Mouse (Mus musculus): ENCODE results near the gene Vmn2r124. TPM values are rescaled to one million over a fixed set of nuclear protein-coding genes. Genes with fewer than 3 reads are reported as not detected.
"Not testable (repeated sequence)": the region's sequence is repeated elsewhere in the genome, so short reads cannot be mapped to it uniquely, and the experiment has no call there.

Vmn2r124 gene
- not detected in 2 replicates for polyA plus RNA-seq (2014; fragmentation: Nextera tagmentation; extraction: Ambion mirVana)

DNA sequence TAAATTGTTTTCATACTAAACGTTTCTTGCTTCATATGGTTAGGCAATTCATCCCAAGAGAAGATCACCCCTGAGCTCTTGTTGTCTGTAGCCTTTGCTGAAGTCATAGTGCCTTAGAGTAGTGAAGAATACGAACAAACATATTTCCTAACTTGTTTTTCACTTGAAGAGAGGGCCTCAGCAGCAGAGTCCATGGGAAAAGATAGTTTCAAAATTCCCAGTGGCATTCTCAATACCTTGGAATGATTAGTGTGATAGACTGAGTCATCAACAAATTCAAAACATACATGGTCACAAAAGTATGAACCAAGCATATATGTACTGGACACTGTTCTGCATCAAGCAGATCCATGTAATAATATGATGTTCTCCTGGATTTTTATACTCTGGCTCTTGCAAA, at the start of gene Vmn2r124:
Vmn2r124 (plus strand) TSS at position 301 of the 400 bp plus-strand sequence.
- no peaks in the 10 kb centered on the region for H3K9me3 ChIP-seq (ENCODE audit: control insufficient read depth, low read length)
- no peak within 1 kb of the TSS for H3K9ac ChIP-seq (ENCODE audit: low read depth, low read length)
- no peak for ATAC-seq (ENCODE audit: low FRiP score, low TSS enrichment)
- no peaks in the 10 kb centered on the region for H3K4me1 ChIP-seq (ENCODE audit: control insufficient read depth, insufficient read depth, low read length)
- no peaks in the 10 kb centered on the region for H3K36me3 ChIP-seq (ENCODE audit: control insufficient read depth, insufficient read depth, low read length)
- H3K27me3 ChIP-seq (ENCODE audit: control insufficient read depth, insufficient read depth, low read length), result no peaks in the 10 kb centered on the region
- H3K4me2 ChIP-seq (replicated peaks; ENCODE audit: low read depth, low read length), result no peak within 1 kb of the TSS
- WGBS, result 51% methylated on average over 2 of the region's 2 CpGs
- no peak within 1 kb of the TSS for H3K4me3 ChIP-seq (ENCODE audit: low read length)
- no peak within 1 kb of the TSS for H3K27ac ChIP-seq (ENCODE audit: low read depth, low read length)

DNA sequence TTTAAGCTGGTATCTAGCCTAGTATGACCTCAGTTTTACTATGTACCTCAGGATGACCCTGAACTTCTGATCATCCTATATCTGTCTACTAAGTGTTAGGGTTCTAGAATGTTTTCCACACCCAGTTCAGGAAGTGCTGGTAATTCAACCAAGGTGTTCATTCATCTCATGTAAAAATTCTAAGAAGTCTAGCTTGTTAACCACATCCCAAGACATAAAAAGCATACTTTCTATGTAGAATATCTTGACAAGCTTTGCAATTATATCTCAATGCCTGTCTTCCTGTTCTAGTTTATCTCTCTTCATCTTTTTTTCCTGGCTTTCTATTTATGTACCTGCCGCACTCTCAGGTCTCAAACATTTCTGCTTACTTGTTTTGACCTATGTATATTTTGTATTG, 44.5 kb upstream of the Vmn2r124 start:
- Histone ChIP-seq H3K4me1 (ENCODE audit: control insufficient read depth, insufficient read depth, low read length) (no peaks in the 10 kb centered on the region), H3K27me3 (ENCODE audit: control insufficient read depth, insufficient read depth, low read length) (no peaks in the 10 kb centered on the region), H3K27ac (ENCODE audit: low read depth, low read length) (no peak overlapping the region), H3K9ac (ENCODE audit: low read depth, low read length) (no peak overlapping the region), H3K4me3 (ENCODE audit: low read length) (no peak overlapping the region), H3K4me2 (replicated peaks; ENCODE audit: low read depth, low read length) (no peak overlapping the region), H3K36me3 (ENCODE audit: control insufficient read depth, insufficient read depth, low read length) (no peaks in the 10 kb centered on the region), H3K9me3 (ENCODE audit: control insufficient read depth, low read length) (no peaks in the 10 kb centered on the region)
- WGBS, result 93% methylated on average over 1 of the region's 1 CpGs
- no peak for ATAC-seq (ENCODE audit: low FRiP score, low TSS enrichment)

DNA sequence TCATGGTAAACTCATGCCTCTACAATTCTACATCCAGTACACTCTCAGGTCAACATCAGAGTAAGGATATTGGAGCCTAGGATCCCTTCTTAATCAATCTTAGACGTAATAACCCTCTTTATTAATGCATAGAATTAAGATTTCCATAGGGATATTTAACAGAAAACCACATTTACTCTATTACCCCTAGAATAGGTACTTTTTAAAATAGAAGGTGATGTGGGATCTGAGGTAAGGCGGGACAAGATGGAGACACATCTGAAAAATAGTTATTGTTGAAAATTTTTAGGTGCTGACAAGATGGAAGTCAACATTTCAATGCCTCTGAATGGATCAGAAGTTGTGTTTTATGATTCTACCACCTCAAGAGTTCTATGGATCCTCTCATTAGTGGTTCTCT, 27.8 kb upstream of the Vmn2r124 start, which contains the start of gene Fpr-rs4:
Fpr-rs4 (plus strand) TSS at position 301 of the 400 bp plus-strand sequence.
- Histone ChIP-seq H3K4me1 (ENCODE audit: control insufficient read depth, insufficient read depth, low read length) (no peaks in the 10 kb centered on the region), H3K9me3 (ENCODE audit: control insufficient read depth, low read length) (no peaks in the 10 kb centered on the region), H3K27me3 (ENCODE audit: control insufficient read depth, insufficient read depth, low read length) (no peaks in the 10 kb centered on the region), H3K36me3 (ENCODE audit: control insufficient read depth, insufficient read depth, low read length) (no peaks in the 10 kb centered on the region), H3K27ac (ENCODE audit: low read depth, low read length) (no peak within 1 kb of the TSS), H3K4me2 (replicated peaks; ENCODE audit: low read depth, low read length) (no peak within 1 kb of the TSS), H3K4me3 (ENCODE audit: low read length) (no peak within 1 kb of the TSS), H3K9ac (ENCODE audit: low read depth, low read length) (no peak within 1 kb of the TSS)
- 55% methylated on average over 2 of the region's 2 CpGs for WGBS
- ATAC-seq (ENCODE audit: low FRiP score, low TSS enrichment), result no peak

DNA sequence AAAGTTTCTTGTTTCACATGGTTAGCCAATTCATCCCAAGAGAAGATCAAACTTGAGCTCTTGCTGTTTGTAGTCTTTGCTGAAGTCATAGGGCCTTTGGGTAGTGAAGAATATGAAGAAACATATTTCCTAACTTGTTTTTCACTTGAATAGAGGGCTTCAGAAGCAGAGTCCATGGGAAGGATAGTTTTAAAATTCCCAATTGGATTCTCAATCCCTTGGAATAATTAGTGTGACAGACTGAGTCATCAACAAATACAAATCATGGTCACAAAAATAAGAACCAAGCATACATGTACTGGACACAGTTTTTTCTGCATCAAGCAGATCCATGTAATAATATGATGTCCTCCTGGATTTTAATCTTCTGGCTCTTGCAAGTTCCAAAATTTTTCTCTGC, 35.5 kb downstream of the Vmn2r124 start, which contains the start of gene Vmn2r91:
Vmn2r91 (plus strand) TSS at position 301 of the 400 bp plus-strand sequence.
- not testable (repeated sequence) for H3K27ac ChIP-seq (ENCODE audit: low read depth, low read length); H3K36me3 ChIP-seq (ENCODE audit: control insufficient read depth, insufficient read depth, low read length); H3K9me3 ChIP-seq (ENCODE audit: control insufficient read depth, low read length); H3K27me3 ChIP-seq (ENCODE audit: control insufficient read depth, insufficient read depth, low read length); H3K4me3 ChIP-seq (ENCODE audit: low read length); H3K4me1 ChIP-seq (ENCODE audit: control insufficient read depth, insufficient read depth, low read length); H3K4me2 ChIP-seq (replicated peaks; ENCODE audit: low read depth, low read length); H3K9ac ChIP-seq (ENCODE audit: low read depth, low read length); ATAC-seq (ENCODE audit: low FRiP score, low TSS enrichment)

DNA sequence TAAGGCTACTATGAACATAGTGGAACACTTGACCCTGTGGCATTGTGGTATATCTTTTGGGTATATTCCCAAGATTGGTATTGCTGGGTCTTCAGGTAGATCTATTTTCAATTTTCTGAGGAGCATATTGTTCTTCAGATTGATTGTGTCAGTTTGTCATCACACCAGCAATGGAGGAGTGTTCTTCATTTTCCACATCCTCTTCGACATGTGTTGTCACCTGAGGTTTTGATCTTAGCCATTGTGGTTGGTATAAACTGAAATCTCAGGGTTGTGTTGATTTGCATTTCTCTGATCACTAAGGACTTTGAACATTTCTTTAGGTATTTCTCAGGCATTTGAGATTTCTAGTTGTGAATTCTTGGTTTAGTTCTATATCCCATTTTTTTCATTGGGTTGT, 46.4 kb downstream of the Vmn2r124 start:
- H3K27me3 ChIP-seq (ENCODE audit: control insufficient read depth, insufficient read depth, low read length); H3K4me2 ChIP-seq (replicated peaks; ENCODE audit: low read depth, low read length); H3K4me3 ChIP-seq (ENCODE audit: low read length); H3K9me3 ChIP-seq (ENCODE audit: control insufficient read depth, low read length); ATAC-seq (ENCODE audit: low FRiP score, low TSS enrichment); H3K9ac ChIP-seq (ENCODE audit: low read depth, low read length); H3K36me3 ChIP-seq (ENCODE audit: control insufficient read depth, insufficient read depth, low read length); H3K4me1 ChIP-seq (ENCODE audit: control insufficient read depth, insufficient read depth, low read length); H3K27ac ChIP-seq (ENCODE audit: low read depth, low read length): not testable (repeated sequence)
- WGBS, result 69% methylated on average over 1 of the region's 1 CpGs

DNA sequence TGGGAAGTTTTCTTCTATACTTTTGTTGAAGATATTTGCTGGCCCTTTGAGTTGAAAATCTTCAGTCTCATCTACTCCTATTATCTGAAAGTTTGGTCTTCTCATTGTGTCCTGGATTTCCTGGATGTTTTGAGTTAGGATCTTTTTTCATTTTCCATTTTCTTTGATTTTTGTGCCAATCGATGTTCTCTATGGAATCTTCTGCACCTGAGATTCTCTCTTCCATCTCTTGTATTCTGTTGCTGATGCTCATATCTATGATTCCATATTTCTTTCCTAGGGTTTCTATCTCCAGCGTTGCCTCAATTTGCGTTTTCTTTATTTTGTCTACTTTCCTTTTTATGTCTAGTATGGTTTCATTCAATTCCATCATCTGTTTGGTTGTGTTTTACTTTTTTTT, 53.0 kb downstream of the Vmn2r124 start:
- not testable (repeated sequence) for ATAC-seq (ENCODE audit: low FRiP score, low TSS enrichment); H3K27me3 ChIP-seq (ENCODE audit: control insufficient read depth, insufficient read depth, low read length); H3K27ac ChIP-seq (ENCODE audit: low read depth, low read length); H3K36me3 ChIP-seq (ENCODE audit: control insufficient read depth, insufficient read depth, low read length); H3K9ac ChIP-seq (ENCODE audit: low read depth, low read length); H3K4me3 ChIP-seq (ENCODE audit: low read length); H3K9me3 ChIP-seq (ENCODE audit: control insufficient read depth, low read length); H3K4me1 ChIP-seq (ENCODE audit: control insufficient read depth, insufficient read depth, low read length); H3K4me2 ChIP-seq (replicated peaks; ENCODE audit: low read depth, low read length)
- 89% methylated on average over 3 of the region's 3 CpGs for WGBS

Other genes starting within 250 kb of the Vmn2r124 start
- gene Spaca6, start 222.3 kb upstream of the Vmn2r124 start, polyA plus RNA-seq (2014; fragmentation: Nextera tagmentation; extraction: Ambion mirVana), result 22.9 and 32.8 TPM in 2 replicates
- gene Has1, start 194.2 kb upstream of the Vmn2r124 start, polyA plus RNA-seq (2014; fragmentation: Nextera tagmentation; extraction: Ambion mirVana), result 1.1 and 1.6 TPM in 2 replicates
- 0.16 TPM in 1 of 2 replicates, not detected in the other for gene Fpr1, start 165.5 kb upstream of the Vmn2r124 start, polyA plus RNA-seq (2014; fragmentation: Nextera tagmentation; extraction: Ambion mirVana)
- 0.23 and 0.34 TPM in 2 replicates for gene Fpr2, start 161.6 kb upstream of the Vmn2r124 start, polyA plus RNA-seq (2014; fragmentation: Nextera tagmentation; extraction: Ambion mirVana)
- not detected in 2 replicates for gene Fpr3, start 161.6 kb upstream of the Vmn2r124 start, polyA plus RNA-seq (2014; fragmentation: Nextera tagmentation; extraction: Ambion mirVana)
- not detected in 2 replicates for gene Fpr-rs4, start 27.7 kb upstream of the Vmn2r124 start, polyA plus RNA-seq (2014; fragmentation: Nextera tagmentation; extraction: Ambion mirVana)
- not detected in 2 replicates for gene Vmn2r91, start 35.6 kb downstream of the Vmn2r124 start, polyA plus RNA-seq (2014; fragmentation: Nextera tagmentation; extraction: Ambion mirVana)
- gene Vmn2r92, start 102.5 kb downstream of the Vmn2r124 start, polyA plus RNA-seq (2014; fragmentation: Nextera tagmentation; extraction: Ambion mirVana), result not detected in 2 replicates
- gene Vmn2r94, start 228.3 kb downstream of the Vmn2r124 start, polyA plus RNA-seq (2014; fragmentation: Nextera tagmentation; extraction: Ambion mirVana), result not detected in 2 replicates
- not detected in 2 replicates for gene Vmn2r93, start 248.7 kb downstream of the Vmn2r124 start, polyA plus RNA-seq (2014; fragmentation: Nextera tagmentation; extraction: Ambion mirVana)

Data from kidney, embryonic 14.5 days (tissue).